Mouse (Mus musculus) liver, embryonic 15.5 days (tissue): ENCODE measurements around the gene Slc5a4a. TPM values are rescaled to one million over a fixed set of nuclear protein-coding genes. Genes with fewer than 3 reads are reported as not detected.

Source experiments
- ATAC-seq: fragments of 200-750 bp; cut with Nextera tagmentation; 2 replicates; pipeline ENCODE4 v1.8.0; 2017; ENCODE audit warnings: moderate number of reproducible peaks, mild to moderate bottlenecking, moderate library complexity; ENCODE audit not compliant: insufficient read depth
- H3K27ac ChIP-seq: fragments of 300-500 bp; sonication (generic); replicated peaks from 2 replicates; pipeline ENCODE4 v1.5.1; 2015; ENCODE audit warnings: mild to moderate bottlenecking, inconsistent platforms
- H3K27me3 ChIP-seq: fragments of 300-500 bp; sonication (generic); 2 replicates; pipeline ENCODE4 v1.6.1; 2015; ENCODE audit warnings: mild to moderate bottlenecking, inconsistent platforms
- H3K36me3 ChIP-seq: fragments of 300-500 bp; sonication (generic); replicated peaks from 2 replicates; pipeline ENCODE4 v1.6.1; 2015; ENCODE audit warnings: moderate library complexity, mild to moderate bottlenecking, inconsistent platforms
- H3K4me1 ChIP-seq: fragments of 300-500 bp; sonication (generic); replicated peaks from 2 replicates; pipeline ENCODE4 v1.6.1; 2015; ENCODE audit warnings: inconsistent platforms
- H3K4me2 ChIP-seq: fragments of 300-500 bp; sonication (generic); 2 replicates; pipeline ENCODE4 v1.6.1; 2015; ENCODE audit warnings: moderate library complexity, mild to moderate bottlenecking, inconsistent platforms
- H3K4me3 ChIP-seq: fragments of 300-500 bp; sonication (generic); replicated peaks from 2 replicates; pipeline ENCODE4 v1.5.1; 2015; ENCODE audit warnings: mild to moderate bottlenecking, inconsistent platforms
- H3K9ac ChIP-seq: fragments of 300-500 bp; sonication (generic); 2 replicates; pipeline ENCODE4 v1.6.1; 2015; ENCODE audit warnings: moderate library complexity, mild to moderate bottlenecking, inconsistent platforms
- H3K9me3 ChIP-seq: fragments of 300-500 bp; sonication (generic); replicated peaks from 2 replicates; pipeline ENCODE4 v1.6.1; 2016; ENCODE audit warnings: inconsistent platforms
- WGBS: fragments of 180-500 bp; shearing (Covaris S2); methylation state at CpG from one replicate; pipeline ENCODE4 v1.1.7; 2015; ENCODE audit warnings: mixed read lengths; ENCODE audit not compliant: insufficient replicate concordance; 5-methylcytosine and 5-hydroxymethylcytosine counted together
- microRNA counts: library from miRNA; unstranded; fragments of <30 nt; microRNA quantifications from one replicate; lab custom pipeline; 2016
- microRNA-seq: library from miRNA; unstranded; fragments of <30 nt; microRNA quantifications from one replicate; pipeline ENCODE4, GENCODE M21; 2016
- polyA plus RNA-seq: library from polyadenylated mRNA; unstranded; fragments of >200 nt; fragmentation: Nextera tagmentation; extraction: Ambion mirVana; gene quantifications from 2 replicates; pipeline ENCODE4 v1.2.1, GENCODE M21; 2015

Gene Slc5a4a
- polyA plus RNA-seq, 1 experiment from 2014 or later = not detected

DNA sequence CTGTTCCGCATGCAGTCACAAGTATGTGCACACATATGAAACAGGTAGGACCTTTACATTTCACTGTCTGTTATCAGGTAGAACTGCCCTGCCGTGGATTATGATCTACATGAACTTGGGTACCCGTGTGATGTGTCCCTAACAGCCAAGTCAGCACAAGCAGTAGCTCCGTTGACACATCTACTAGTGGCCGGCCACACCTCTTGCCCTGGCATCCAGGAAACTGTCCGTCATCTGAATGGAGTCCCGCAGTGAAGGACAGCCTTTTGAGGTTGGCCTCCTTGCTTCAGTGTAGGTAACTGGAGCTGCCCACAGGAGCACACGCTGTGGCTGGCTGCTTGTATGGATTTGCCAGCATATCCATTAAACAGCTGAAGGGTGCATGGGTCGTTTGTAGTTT is 71.0 kb downstream of the Slc5a4a start:
- Histone ChIP-seq H3K4me1 (no peaks in the 10 kb centered on the region), H3K27ac (no peak overlapping the region), H3K4me2 (no peak overlapping the region), H3K9ac (no peak overlapping the region), H3K27me3 (no peaks in the 10 kb centered on the region), H3K36me3 (no peaks in the 10 kb centered on the region; the same call in 1 of the 2 replicates), H3K4me3 (no peak overlapping the region), H3K9me3 (no peaks in the 10 kb centered on the region)
- WGBS = 61% methylated on average over 9 of the region's 9 CpGs
- ATAC-seq = no peak

- Histone ChIP-seq H3K9ac (no peak overlapping the region), H3K9me3 (no peaks in the 10 kb centered on the region), H3K27ac (no peak overlapping the region), H3K4me2 (no peak overlapping the region), H3K36me3 (no peaks in the 10 kb centered on the region), H3K4me3 (no peak overlapping the region), H3K4me1 (no peaks in the 10 kb centered on the region), H3K27me3 (no peaks in the 10 kb centered on the region)
- ATAC-seq = no peak
- WGBS = 74% methylated on average over 11 of the region's 11 CpGs
These were observed 78.7 kb downstream of the Slc5a4a start for GRCm38 (mm10) chr10:76225944-76226343.

DNA sequence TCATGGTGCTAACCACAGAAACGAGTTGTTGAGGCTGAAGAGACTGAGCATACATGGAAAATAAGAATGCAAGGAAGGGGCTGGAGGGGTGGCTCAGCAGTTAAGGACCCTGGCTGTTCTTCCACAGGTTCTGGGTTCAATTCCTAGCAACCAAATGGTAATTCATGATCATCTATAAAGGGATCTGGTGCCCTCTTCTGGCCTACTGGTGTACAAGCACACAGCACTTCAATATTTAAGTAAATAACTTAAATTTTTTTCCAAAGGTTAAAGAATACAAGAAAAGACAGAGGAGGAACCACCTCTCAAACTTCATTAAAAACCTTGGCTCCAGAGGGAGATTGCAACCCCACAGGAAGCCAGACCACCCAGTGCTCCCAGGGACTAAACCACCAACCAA is 82.4 kb downstream of the Slc5a4a start:
- ATAC-seq = no peak
- H3K9me3 ChIP-seq = no peaks in the 10 kb centered on the region
- 33% methylated on average over 1 of the region's 1 CpGs for WGBS

GRCm38 (mm10) chr10:76237341-76238225 is 90.3 kb downstream of the Slc5a4a start, which contains the start of gene Prmt2:
Gene Prmt2 (minus strand): TSS chr10:76237865.
- 1% methylated on average over 47 of the region's 47 CpGs for WGBS

More for the DNA sequence above, 82.4 kb downstream of the Slc5a4a start:
- Histone ChIP-seq H3K27me3 (no peaks in the 10 kb centered on the region), H3K4me3 (no peak overlapping the region), H3K9ac (no peak overlapping the region), H3K36me3 (no peaks in the 10 kb centered on the region), H3K27ac (no peak overlapping the region), H3K4me2 (no peak overlapping the region), H3K4me1 (no peaks in the 10 kb centered on the region)

More at GRCm38 (mm10) chr10:76237341-76238225, 90.3 kb downstream of the Slc5a4a start, which contains the start of gene Prmt2:
- peak within 1 kb of the TSS; percentile 65; the same call in 1 of the 2 replicates for H3K27ac ChIP-seq
- H3K9me3 ChIP-seq = no peaks in the 10 kb centered on the region
- no peaks in the 10 kb centered on the region for H3K27me3 ChIP-seq
- peak; percentile 95 for ATAC-seq
- peaks cover 13% of the 10 kb centered on the region for H3K4me1 ChIP-seq
- H3K9ac ChIP-seq = peak within 1 kb of the TSS; percentile 62
- H3K4me3 ChIP-seq = peak within 1 kb of the TSS; percentile 69
- H3K4me2 ChIP-seq = peak within 1 kb of the TSS; percentile 94
- H3K36me3 ChIP-seq = no peaks in the 10 kb centered on the region

MicroRNAs within 50 kb of the gene (microRNA counts, 519-probe panel; counts per million panel counts)
- microRNA mmu-miR-678 (lab: Ali Mortazavi, UCI) = not detected

Small RNA genes within 50 kb of the gene (microRNA-seq; reads per million reads assigned to microRNA genes)
- gene Mir678 = not detected

Other genes starting within 250 kb of the Slc5a4a start
- 63.7 and 64.5 TPM in 2 replicates for gene Smarcb1, start 225.8 kb upstream of the Slc5a4a start, polyA plus RNA-seq
- gene Chchd10, start 214.3 kb upstream of the Slc5a4a start, polyA plus RNA-seq = 117 and 142 TPM in 2 replicates
- gene Mmp11, start 211.0 kb upstream of the Slc5a4a start, polyA plus RNA-seq = 2.4 and 3.1 TPM in 2 replicates
- 25.1 and 27.1 TPM in 2 replicates for gene Gm867, start 206.8 kb upstream of the Slc5a4a start, polyA plus RNA-seq
- gene Vpreb3, start 204.4 kb upstream of the Slc5a4a start, polyA plus RNA-seq = 6.4 and 9.1 TPM in 2 replicates
- 0.23 TPM in 1 of 2 replicates, not detected in the other for gene Gm5134, start 192.9 kb upstream of the Slc5a4a start, polyA plus RNA-seq
- 10.8 and 11.2 TPM in 2 replicates for gene Zfp280b, start 114.8 kb upstream of the Slc5a4a start, polyA plus RNA-seq
- gene Slc5a4b, start 36.5 kb upstream of the Slc5a4a start, polyA plus RNA-seq = 0.20 and 0.35 TPM in 2 replicates
- gene Prmt2, start 90.4 kb downstream of the Slc5a4a start, polyA plus RNA-seq = 5.7 and 5.9 TPM in 2 replicates
- gene S100b, start 106.4 kb downstream of the Slc5a4a start, polyA plus RNA-seq = 0.08 and 0.12 TPM in 2 replicates
- 1.2 and 1.8 TPM in 2 replicates for gene Dip2a, start 197.8 kb downstream of the Slc5a4a start, polyA plus RNA-seq